Mouse (Mus musculus) hindbrain, embryonic 16.5 days (tissue): ENCODE measurements around the gene Acad11. TPM values are rescaled to one million over a fixed set of nuclear protein-coding genes. Genes with fewer than 3 reads are reported as not detected.
A peak's percentile ranks its signal among the peaks of the same experiment; 100 is the strongest.

ENCODE experiments used
- ATAC-seq: fragments of 200-750 bp; cut with Nextera tagmentation; 2 replicates; pipeline ENCODE4 v1.8.0; 2017; ENCODE audit warnings: moderate TSS enrichment, moderate library complexity
- H3K27ac ChIP-seq: fragments of 300-500 bp; sonication (generic); 2 replicates; pipeline ENCODE4 v1.5.1; 2014; ENCODE audit warnings: low read depth, mild to moderate bottlenecking, control low read depth, low read length, moderate library complexity
- H3K27me3 ChIP-seq: fragments of 300-500 bp; sonication (generic); replicated peaks from 2 replicates; pipeline ENCODE4 v1.6.1; 2014; ENCODE audit warnings: low read length; ENCODE audit not compliant: control insufficient read depth, insufficient read depth
- H3K36me3 ChIP-seq: fragments of 300-500 bp; sonication (generic); 2 replicates; pipeline ENCODE4 v1.6.1; 2014; ENCODE audit warnings: mild to moderate bottlenecking, low read length, moderate library complexity, mixed read lengths; ENCODE audit not compliant: control insufficient read depth, insufficient read depth
- H3K4me1 ChIP-seq: fragments of 300-500 bp; sonication (generic); 2 replicates; pipeline ENCODE4 v1.6.1; 2014; ENCODE audit warnings: low read depth, low read length; ENCODE audit not compliant: control insufficient read depth, insufficient read depth
- H3K4me2 ChIP-seq: fragments of 300-500 bp; sonication (generic); 2 replicates; pipeline ENCODE4 v1.6.1; 2014; ENCODE audit warnings: mild to moderate bottlenecking, low read length, control low read depth, moderate library complexity
- H3K4me3 ChIP-seq: fragments of 300-500 bp; sonication (generic); 2 replicates; pipeline ENCODE4 v1.5.1; 2014; ENCODE audit warnings: mild to moderate bottlenecking, low read length, control low read depth, moderate library complexity
- H3K9ac ChIP-seq: fragments of 300-500 bp; sonication (generic); 2 replicates; pipeline ENCODE4 v1.6.1; 2014; ENCODE audit warnings: low read depth, mild to moderate bottlenecking, control low read depth, low read length, moderate library complexity
- H3K9me3 ChIP-seq: fragments of 300-500 bp; sonication (generic); 2 replicates; pipeline ENCODE4 v1.6.1; 2014; ENCODE audit warnings: mild to moderate bottlenecking, low read length, moderate library complexity; ENCODE audit not compliant: control insufficient read depth
- WGBS: fragments of 180-500 bp; shearing (Covaris S2); extraction: QIAGEN DNeasy Blood & Tissue Kit; methylation state at CpG from one replicate; pipeline ENCODE4 v1.1.7; 2014; 5-methylcytosine and 5-hydroxymethylcytosine counted together
- polyA plus RNA-seq: library from polyadenylated mRNA; unstranded; fragments of >200 nt; fragmentation: Nextera tagmentation; extraction: Ambion mirVana; gene quantifications from 2 replicates; pipeline ENCODE4 v1.2.1, GENCODE M21; 2015

Gene Acad11
- polyA plus RNA-seq, 1 experiment from 2014 or later, result 8.9 TPM

DNA sequence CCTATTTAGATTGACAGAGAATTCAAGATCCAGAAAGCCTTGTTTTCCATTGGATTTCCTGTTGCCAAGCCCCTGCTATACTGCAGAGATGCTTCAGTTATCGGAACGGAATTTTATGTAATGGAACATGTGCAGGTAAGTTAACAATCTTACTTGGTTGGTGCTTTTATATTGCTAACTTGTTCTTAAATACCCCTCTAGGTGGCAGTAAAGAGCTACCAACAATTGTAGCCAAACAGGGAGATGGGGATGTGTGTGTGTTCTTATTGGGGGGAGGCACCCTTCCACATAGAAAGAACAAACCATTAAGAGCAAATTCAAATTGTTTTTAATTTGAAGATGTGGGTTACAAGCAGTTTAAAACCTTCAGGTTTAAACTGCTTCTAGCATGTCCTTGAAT lies 12.6 kb downstream of the Acad11 start:
- Histone ChIP-seq H3K9ac (no peak overlapping the region), H3K4me2 (no peak overlapping the region), H3K4me3 (no peak overlapping the region), H3K36me3 (no peaks in the 10 kb centered on the region; the same call in 1 of the 2 replicates), H3K27me3 (no peaks in the 10 kb centered on the region), H3K4me1 (no peaks in the 10 kb centered on the region), H3K9me3 (no peaks in the 10 kb centered on the region), H3K27ac (no peak overlapping the region)
- 64% methylated on average over 2 of the region's 2 CpGs for WGBS
- no peak for ATAC-seq

DNA sequence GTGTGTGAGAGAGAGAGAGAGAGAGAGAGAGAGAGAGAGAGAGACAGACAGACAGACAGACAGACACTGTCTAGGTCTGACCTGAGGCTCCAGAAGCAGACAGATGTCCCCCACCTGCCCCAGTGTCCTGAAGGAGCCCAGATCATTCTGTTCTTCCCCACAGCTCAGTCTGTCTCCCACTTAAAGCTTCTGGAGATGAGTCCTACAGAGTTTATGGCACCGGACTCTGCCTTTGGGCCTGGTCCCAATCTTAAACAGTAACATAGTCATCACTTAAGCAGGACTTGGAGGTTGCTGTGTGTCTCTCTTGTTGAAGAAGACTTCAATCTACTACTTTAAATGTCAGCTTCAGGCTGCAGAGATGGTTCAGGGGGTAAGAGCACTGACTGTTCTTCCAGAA lies 15.6 kb downstream of the Acad11 start:
- WGBS, result 100% methylated on average over 1 of the region's 1 CpGs
- H3K4me1 ChIP-seq, result no peaks in the 10 kb centered on the region
- H3K4me2 ChIP-seq, result no peak overlapping the region
- no peak overlapping the region for H3K27ac ChIP-seq
- no peak overlapping the region for H3K9ac ChIP-seq
- no peak for ATAC-seq
- H3K4me3 ChIP-seq, result no peak overlapping the region
- H3K9me3 ChIP-seq, result no peaks in the 10 kb centered on the region
- H3K36me3 ChIP-seq, result no peaks in the 10 kb centered on the region; the same call in 1 of the 2 replicates
- no peaks in the 10 kb centered on the region for H3K27me3 ChIP-seq

DNA sequence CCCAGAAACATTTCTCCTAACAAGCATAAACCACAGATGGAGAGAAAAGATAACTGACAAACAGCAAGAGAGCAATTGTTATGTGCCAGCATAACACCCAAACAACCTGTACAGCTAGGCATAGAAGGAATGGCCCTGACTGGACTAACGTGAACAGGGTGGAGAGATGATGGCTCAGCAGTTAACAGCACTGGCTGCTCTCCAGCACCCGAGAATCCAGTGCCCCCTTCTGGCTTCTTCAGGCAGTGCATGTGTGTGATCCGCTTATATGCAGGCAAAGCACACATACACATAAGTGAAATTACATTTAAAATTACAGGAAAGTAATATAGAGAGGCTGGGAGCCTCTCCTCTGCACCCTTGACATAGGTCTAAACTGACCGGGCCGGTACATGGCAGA lies 16.2 kb downstream of the Acad11 start:
- ATAC-seq, result no peak
- Histone ChIP-seq H3K9ac (no peak overlapping the region), H3K9me3 (no peaks in the 10 kb centered on the region), H3K27me3 (no peaks in the 10 kb centered on the region), H3K36me3 (peaks cover 3% of the 10 kb centered on the region; the same call in 1 of the 2 replicates), H3K4me1 (no peaks in the 10 kb centered on the region), H3K4me2 (no peak overlapping the region), H3K27ac (no peak overlapping the region), H3K4me3 (no peak overlapping the region)
- 46% methylated on average over 5 of the region's 5 CpGs for WGBS

DNA sequence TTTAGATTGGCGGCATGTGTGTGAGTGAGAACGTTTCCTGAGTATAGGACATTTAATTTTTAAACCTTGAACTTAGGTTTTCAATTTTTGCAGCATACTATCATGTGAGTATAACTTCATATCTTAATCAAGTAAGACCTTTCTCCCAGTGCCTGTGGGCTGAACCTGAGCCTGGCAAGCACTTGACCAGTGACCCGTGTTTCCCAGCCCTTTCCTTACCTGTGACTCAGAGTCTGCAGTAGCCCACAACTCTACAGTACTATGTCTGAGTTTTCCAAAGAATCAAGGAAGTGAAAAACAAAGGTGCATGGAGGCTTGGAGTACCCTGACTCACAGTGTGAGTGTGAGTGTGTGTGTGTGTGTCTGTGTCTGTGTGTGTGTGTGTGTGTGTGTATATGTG lies 16.9 kb downstream of the Acad11 start:
- ATAC-seq, result no peak
- WGBS, result 81% methylated on average over 3 of the region's 3 CpGs
- Histone ChIP-seq H3K9ac (no peak overlapping the region), H3K4me1 (no peaks in the 10 kb centered on the region), H3K9me3 (no peaks in the 10 kb centered on the region), H3K27me3 (no peaks in the 10 kb centered on the region), H3K4me3 (no peak overlapping the region), H3K27ac (no peak overlapping the region), H3K4me2 (no peak overlapping the region), H3K36me3 (peaks cover 6% of the 10 kb centered on the region; the same call in 1 of the 2 replicates)

DNA sequence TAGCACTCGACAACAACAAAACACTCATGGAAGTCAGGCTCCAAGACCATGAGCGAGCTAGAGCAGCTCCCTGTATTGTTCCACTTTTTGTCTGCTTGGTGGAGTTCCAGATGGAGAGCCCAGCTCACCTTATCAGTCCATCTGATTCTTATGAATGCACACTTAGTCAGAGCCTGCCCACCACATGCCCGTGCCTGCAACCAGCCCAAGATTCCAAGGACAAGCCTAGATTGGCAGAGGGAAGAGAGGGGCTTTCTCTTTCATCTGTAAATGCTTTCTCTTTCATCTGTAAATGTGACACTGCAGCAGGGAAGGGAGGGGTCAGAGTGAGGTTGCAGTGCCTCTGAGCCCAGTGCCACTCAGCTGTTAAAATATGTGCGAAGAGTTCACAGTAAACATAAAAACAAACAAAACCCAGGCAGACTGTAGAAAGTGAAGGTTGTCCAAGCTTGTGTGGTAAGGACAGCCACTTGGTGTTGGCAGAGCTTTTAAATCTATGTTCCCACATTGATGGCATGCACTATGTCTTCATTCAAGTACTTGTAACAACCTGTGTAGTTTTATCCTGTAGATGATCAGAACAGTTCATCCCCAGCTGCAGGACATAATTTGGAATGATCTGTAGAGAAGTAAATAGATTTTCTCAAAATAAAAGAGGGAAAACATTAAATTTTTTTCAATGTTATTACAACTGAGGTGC lies 22.7 kb downstream of the Acad11 start:
- H3K4me2 ChIP-seq, result no peak overlapping the region

DNA sequence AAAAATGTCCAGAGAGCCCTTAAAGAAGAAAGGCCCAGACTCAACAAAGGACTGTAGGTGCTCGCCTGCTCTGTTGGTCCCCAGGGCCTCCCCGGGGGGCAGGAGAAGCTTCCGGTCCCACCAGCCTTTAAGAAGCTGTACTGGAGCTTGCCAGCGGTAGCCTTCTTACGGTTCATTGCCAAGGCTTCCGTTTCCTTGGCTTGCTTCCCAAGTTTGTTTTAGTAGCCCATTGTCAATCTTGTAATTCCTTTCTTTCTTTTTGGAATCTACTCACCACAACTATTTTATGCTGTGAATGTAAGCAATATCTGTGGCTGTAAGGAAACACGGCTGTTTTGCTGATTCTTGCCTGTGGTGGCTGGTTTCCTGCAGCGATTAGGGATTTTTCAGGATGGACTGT lies 25.4 kb downstream of the Acad11 start:
- Histone ChIP-seq H3K4me3 (no peak overlapping the region), H3K4me2 (no peak overlapping the region), H3K36me3 (peaks cover 6% of the 10 kb centered on the region; the same call in 1 of the 2 replicates), H3K27me3 (no peaks in the 10 kb centered on the region), H3K4me1 (no peaks in the 10 kb centered on the region), H3K9ac (no peak overlapping the region), H3K9me3 (no peaks in the 10 kb centered on the region), H3K27ac (0 out of 2 replicates have a peak overlapping the region, but pooled peaks have one; percentile 59)
- no peak for ATAC-seq
- WGBS, result 56% methylated on average over 8 of the region's 8 CpGs

More for the DNA sequence above, 22.7 kb downstream of the Acad11 start:
- no peak for ATAC-seq
- 61% methylated on average over 4 of the region's 4 CpGs for WGBS
- Histone ChIP-seq H3K4me3 (no peak overlapping the region), H3K9ac (no peak overlapping the region), H3K27ac (no peak overlapping the region), H3K9me3 (no peaks in the 10 kb centered on the region), H3K4me1 (no peaks in the 10 kb centered on the region), H3K36me3 (peaks cover 6% of the 10 kb centered on the region; the same call in 1 of the 2 replicates), H3K27me3 (no peaks in the 10 kb centered on the region)

DNA sequence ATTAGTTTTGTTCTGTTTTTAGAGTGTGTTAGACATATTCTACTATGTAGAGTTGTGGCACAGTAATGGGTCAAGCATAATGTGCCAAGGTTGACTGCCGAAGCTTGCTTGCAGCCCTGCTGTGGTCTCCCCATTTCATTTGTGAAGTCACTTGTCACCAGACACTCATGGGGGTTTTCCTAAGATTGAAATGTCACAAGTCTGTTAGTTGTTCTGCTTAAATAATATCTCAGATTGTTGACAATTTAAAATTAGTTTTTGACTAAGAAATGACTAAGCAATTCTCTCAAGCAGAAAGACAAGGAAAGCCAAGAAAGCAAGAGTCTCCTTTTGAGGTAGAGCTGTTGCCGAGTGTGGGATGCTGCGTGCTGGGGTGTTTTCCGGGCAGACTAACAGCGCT lies 29.8 kb downstream of the Acad11 start:
- H3K4me3 ChIP-seq, result no peak overlapping the region
- H3K4me1 ChIP-seq, result no peaks in the 10 kb centered on the region
- no peaks in the 10 kb centered on the region for H3K27me3 ChIP-seq
- H3K4me2 ChIP-seq, result no peak overlapping the region
- H3K36me3 ChIP-seq, result no peaks in the 10 kb centered on the region
- H3K27ac ChIP-seq, result no peak overlapping the region
- no peak for ATAC-seq
- H3K9ac ChIP-seq, result no peak overlapping the region
- no peaks in the 10 kb centered on the region for H3K9me3 ChIP-seq
- WGBS, result 92% methylated on average over 5 of the region's 5 CpGs

DNA sequence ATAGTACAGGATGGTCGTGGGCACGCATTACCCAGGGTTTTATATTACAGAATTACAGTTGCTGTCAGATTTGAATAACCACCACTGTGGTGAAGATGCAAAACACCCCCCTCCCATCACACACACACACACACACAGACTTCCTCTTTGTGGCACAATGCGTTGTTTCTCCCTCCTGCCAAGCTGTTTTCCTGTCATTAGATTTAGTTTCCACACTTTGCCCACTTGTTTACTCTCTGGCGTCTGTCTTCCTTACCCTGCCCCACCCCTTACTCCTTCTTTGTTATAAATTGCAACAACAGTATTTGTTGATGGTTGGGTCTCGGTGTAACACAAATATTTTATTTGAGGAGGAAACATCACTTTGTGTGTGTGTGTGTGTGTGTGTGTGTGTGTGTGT lies 35.1 kb downstream of the Acad11 start:
- 77% methylated on average over 5 of the region's 5 CpGs for WGBS
- H3K27me3 ChIP-seq, result no peaks in the 10 kb centered on the region
- ATAC-seq, result no peak

DNA sequence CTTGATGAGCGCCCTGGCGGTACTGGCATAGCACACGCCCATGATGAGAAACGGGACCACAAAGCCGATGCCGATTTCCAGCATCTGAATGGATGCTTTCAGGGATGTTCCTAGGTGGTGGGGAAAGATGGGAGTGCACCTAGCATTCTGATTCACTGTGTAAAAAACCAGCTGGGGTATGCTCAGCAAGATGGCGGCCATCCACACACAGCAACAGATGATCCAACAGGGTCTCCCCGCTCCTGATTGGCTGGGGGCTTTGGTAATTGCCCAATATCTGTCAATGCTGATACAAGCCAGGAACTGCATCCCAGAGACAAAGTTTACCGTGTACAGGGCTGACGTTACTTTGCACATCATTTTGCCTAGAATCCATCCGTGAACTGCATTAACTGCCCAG lies 35.9 kb downstream of the Acad11 start:
- WGBS, result 90% methylated on average over 11 of the region's 11 CpGs
- no peaks in the 10 kb centered on the region for H3K9me3 ChIP-seq
- no peak overlapping the region for H3K4me3 ChIP-seq
- H3K27ac ChIP-seq, result no peak overlapping the region
- H3K4me1 ChIP-seq, result no peaks in the 10 kb centered on the region
- no peaks in the 10 kb centered on the region for H3K27me3 ChIP-seq
- no peak overlapping the region for H3K4me2 ChIP-seq
- H3K9ac ChIP-seq, result no peak overlapping the region
- H3K36me3 ChIP-seq, result no peaks in the 10 kb centered on the region
- ATAC-seq, result no peak

More for the DNA sequence above, 35.1 kb downstream of the Acad11 start:
- Histone ChIP-seq H3K4me3 (no peak overlapping the region), H3K4me2 (no peak overlapping the region), H3K4me1 (no peaks in the 10 kb centered on the region), H3K9ac (no peak overlapping the region), H3K9me3 (no peaks in the 10 kb centered on the region), H3K27ac (no peak overlapping the region), H3K36me3 (no peaks in the 10 kb centered on the region)
